Mouse (Mus musculus): Measurements from ENCODE around the gene Ssr1.

GRCm38 (mm10) chr13:38007972-38008371 lies 14.0 kb upstream of the Ssr1 start:
- TF ChIP-seq FLI1 (IDR thresholded peaks at IDR 0.05; ENCODE audit: low read length) (no peak), GATA1 (IDR thresholded peaks at IDR 0.05; ENCODE audit: borderline replicate concordance, low read length) (no peak)

Data from megakaryocyte, embryonic 14.5 days (primary cell).